Mouse (Mus musculus) MEL (cell line): ENCODE results near the gene Ube2f. TPM values are rescaled to one million over a fixed set of nuclear protein-coding genes. Genes with fewer than 3 reads are reported as not detected.

Experiments used
- DNase-seq: peaks from one replicate; pipeline ENCODE4 v3.0.0; 2011; ENCODE audit warnings: low read depth, low spot score
- H3K27ac ChIP-seq: 2 replicates; pipeline ENCODE4 v1.5.1; 2012; ENCODE audit warnings: low read depth, mild to moderate bottlenecking, control low read depth, low read length, moderate library complexity; ENCODE audit not compliant: control insufficient read depth
- H3K27me3 ChIP-seq, 2 experiments: fragments of 150-350 bp in 1 of 2; sonication (generic) in 1 of 2; 2 replicates each; pipeline ENCODE4 v1.6.1; 2012; ENCODE audit warnings: low read length in 2 of 2, mild to moderate bottlenecking in 2 of 2, improper control_type of control experiment in 1 of 2, moderate library complexity in 1 of 2; ENCODE audit not compliant: insufficient read depth in 2 of 2, control insufficient read depth in 1 of 2
- H3K36me3 ChIP-seq, 2 experiments: 2 replicates each; pipeline ENCODE4 v1.6.1; 2012 to 2014; ENCODE audit warnings: low read length in 2 of 2, improper control_type of control experiment in 1 of 2, inconsistent platforms in 1 of 2, mild to moderate bottlenecking in 1 of 2; ENCODE audit not compliant: insufficient read depth in 2 of 2, control insufficient read depth in 1 of 2
- H3K4me1 ChIP-seq, 2 experiments: fragments of 150-350 bp in 1 of 2; sonication (generic) in 1 of 2; 2 replicates each; pipeline ENCODE4 v1.6.1; 2012; ENCODE audit warnings: low read length in 2 of 2, improper control_type of control experiment in 1 of 2, mild to moderate bottlenecking in 1 of 2; ENCODE audit not compliant: insufficient read depth in 2 of 2, control insufficient read depth in 1 of 2
- H3K4me3 ChIP-seq, 2 experiments: fragments of 150-350 bp in 1 of 2; sonication (generic) in 1 of 2; 2 replicates each; pipeline ENCODE4 v1.5.1; 2012; ENCODE audit warnings: low read depth in 2 of 2, low read length in 2 of 2, mild to moderate bottlenecking in 2 of 2, moderate library complexity in 2 of 2, control low read depth in 1 of 2, improper control_type of control experiment in 1 of 2; ENCODE audit not compliant: control insufficient read depth in 1 of 2, insufficient read depth in 1 of 2
- H3K79me2 ChIP-seq: 2 replicates; pipeline ENCODE4 v1.6.1; 2012; ENCODE audit warnings: mild to moderate bottlenecking, low read length, moderate library complexity; ENCODE audit not compliant: control insufficient read depth, poor library complexity, insufficient read depth
- H3K9ac ChIP-seq: 2 replicates; pipeline ENCODE4 v1.6.1; 2012; ENCODE audit warnings: low read depth, mild to moderate bottlenecking, control low read depth, low read length, moderate library complexity; ENCODE audit not compliant: control insufficient read depth, poor library complexity, severe bottlenecking
- H3K9me3 ChIP-seq: fragments of 150-350 bp; sonication (generic); replicated peaks from 2 replicates; pipeline ENCODE4 v1.6.1; 2012; ENCODE audit warnings: mild to moderate bottlenecking, low read length, improper control_type of control experiment, moderate library complexity; ENCODE audit not compliant: insufficient read depth
- BHLHE40 ChIP-seq: IDR thresholded peaks from 2 replicates; pipeline ENCODE4 v1.6.1; 2012; ENCODE audit warnings: low read depth, mild to moderate bottlenecking, inconsistent platforms, low read length, improper control_type of control experiment, borderline replicate concordance
- CHD1 ChIP-seq: IDR thresholded peaks from 2 replicates; pipeline ENCODE4 v1.6.1; 2012; ENCODE audit warnings: low read depth, mild to moderate bottlenecking, inconsistent platforms, low read length, improper control_type of control experiment
- CHD2 ChIP-seq: IDR thresholded peaks from 2 replicates; pipeline ENCODE4 v1.6.1; 2011; ENCODE audit warnings: low read length, improper control_type of control experiment
- CTCF ChIP-seq, 3 experiments: IDR thresholded peaks in 2 of 3; conservative IDR thresholded peaks in 1 of 3; 2 replicates each; pipeline ENCODE4 v1.5.1; 2011 to 2012; ENCODE audit warnings: low read length in 3 of 3, low read depth in 2 of 3, mild to moderate bottlenecking in 2 of 3, improper control_type of control experiment in 1 of 3, inconsistent platforms in 1 of 3, mixed read lengths in 1 of 3, moderate library complexity in 1 of 3; ENCODE audit not compliant: control insufficient read depth in 1 of 3, insufficient read depth in 1 of 3, poor library complexity in 1 of 3, severe bottlenecking in 1 of 3
- E2F4 ChIP-seq: IDR thresholded peaks from 2 replicates; pipeline ENCODE4 v1.6.1; 2011; ENCODE audit warnings: low read depth, low read length, improper control_type of control experiment, borderline replicate concordance
- ELF1 ChIP-seq: IDR thresholded peaks from 2 replicates; pipeline ENCODE4 v1.6.1; 2014; ENCODE audit warnings: low read depth, mild to moderate bottlenecking, inconsistent platforms, low read length, improper control_type of control experiment, moderate library complexity
- EP300 ChIP-seq, 2 experiments: IDR thresholded peaks; 2 replicates each; pipeline ENCODE4 v1.6.1; 2011; ENCODE audit warnings: improper control_type of control experiment in 2 of 2, low read length in 2 of 2, low read depth in 1 of 2, mild to moderate bottlenecking in 1 of 2
- ETS1 ChIP-seq: IDR thresholded peaks from 2 replicates; pipeline ENCODE4 v1.6.1; 2012; ENCODE audit warnings: low read depth, mild to moderate bottlenecking, inconsistent platforms, low read length, improper control_type of control experiment, moderate library complexity
- GABPA ChIP-seq: IDR thresholded peaks from 2 replicates; pipeline ENCODE4 v1.6.1; 2012; ENCODE audit warnings: low read depth, mild to moderate bottlenecking, inconsistent platforms, low read length, improper control_type of control experiment, moderate library complexity
- GATA1 ChIP-seq: IDR thresholded peaks from 2 replicates; pipeline ENCODE4 v1.6.1; 2011; ENCODE audit warnings: low read depth, low read length, improper control_type of control experiment
- HCFC1 ChIP-seq: IDR thresholded peaks from 2 replicates; pipeline ENCODE4 v1.6.1; 2012; ENCODE audit warnings: low read depth, mild to moderate bottlenecking, inconsistent platforms, low read length, improper control_type of control experiment, moderate library complexity
- JUND ChIP-seq: IDR thresholded peaks from 2 replicates; pipeline ENCODE4 v1.6.1; 2011; ENCODE audit warnings: low read depth, mild to moderate bottlenecking, improper control_type of control experiment, low read length
- KAT2A ChIP-seq: conservative IDR thresholded peaks from 2 replicates; pipeline ENCODE4 v1.6.1; 2012; ENCODE audit warnings: low read depth, low read length, improper control_type of control experiment, inconsistent platforms
- MAFK ChIP-seq: IDR thresholded peaks from 2 replicates; pipeline ENCODE4 v1.6.1; 2011; ENCODE audit warnings: low read depth, mild to moderate bottlenecking, low read length, improper control_type of control experiment, borderline replicate concordance
- MAX ChIP-seq: IDR thresholded peaks from 2 replicates; pipeline ENCODE4 v1.6.1; 2011; ENCODE audit warnings: low read length, improper control_type of control experiment
- MAZ ChIP-seq: IDR thresholded peaks from 2 replicates; pipeline ENCODE4 v1.6.1; 2012; ENCODE audit warnings: low read depth, mild to moderate bottlenecking, inconsistent platforms, low read length, improper control_type of control experiment
- MEF2A ChIP-seq: IDR thresholded peaks from 2 replicates; pipeline ENCODE4 v1.6.1; 2014; ENCODE audit warnings: low read depth, mild to moderate bottlenecking, inconsistent platforms, low read length, improper control_type of control experiment; ENCODE audit not compliant: poor library complexity, insufficient replicate concordance, severe bottlenecking; ENCODE audit errors: extremely low read depth
- MXI1 ChIP-seq: IDR thresholded peaks from 2 replicates; pipeline ENCODE4 v1.6.1; 2011; ENCODE audit warnings: mild to moderate bottlenecking, low read depth, low read length, improper control_type of control experiment
- MYB ChIP-seq: IDR thresholded peaks from 2 replicates; pipeline ENCODE4 v1.6.1; 2011; ENCODE audit warnings: mild to moderate bottlenecking, low read depth, low read length, improper control_type of control experiment
- MYC ChIP-seq: IDR thresholded peaks from 2 replicates; pipeline ENCODE4 v1.6.1; 2011; ENCODE audit warnings: low read depth, mild to moderate bottlenecking, low read length, improper control_type of control experiment, moderate library complexity
- NELFE ChIP-seq: IDR thresholded peaks from 2 replicates; pipeline ENCODE4 v1.6.1; 2011; ENCODE audit warnings: low read depth, low read length, improper control_type of control experiment
- NRF1 ChIP-seq: IDR thresholded peaks from 2 replicates; pipeline ENCODE4 v1.6.1; 2014; ENCODE audit warnings: low read depth, mild to moderate bottlenecking, inconsistent platforms, low read length, improper control_type of control experiment, moderate library complexity; ENCODE audit not compliant: poor library complexity, insufficient read depth, severe bottlenecking
- POLR2A ChIP-seq, 2 experiments: IDR thresholded peaks; 2 replicates each; pipeline ENCODE4 v1.6.1; 2011 to 2012; ENCODE audit warnings: low read length in 2 of 2, mild to moderate bottlenecking in 2 of 2, control low read depth in 1 of 2, improper control_type of control experiment in 1 of 2, low read depth in 1 of 2, moderate library complexity in 1 of 2; ENCODE audit not compliant: control insufficient read depth in 1 of 2, insufficient read depth in 1 of 2, poor library complexity in 1 of 2
- POLR2AphosphoS2 ChIP-seq: IDR thresholded peaks from 2 replicates; pipeline ENCODE4 v1.6.1; 2011; ENCODE audit warnings: low read length, improper control_type of control experiment
- POLR2AphosphoS5 ChIP-seq: IDR thresholded peaks from 2 replicates; pipeline ENCODE4 v1.6.1; 2012; ENCODE audit warnings: low read depth, borderline replicate concordance, mild to moderate bottlenecking, inconsistent platforms, low read length, moderate library complexity, mixed read lengths
- RAD21 ChIP-seq: IDR thresholded peaks from 2 replicates; pipeline ENCODE4 v1.6.1; 2011; ENCODE audit warnings: mild to moderate bottlenecking, low read depth, low read length, improper control_type of control experiment
- RCOR1 ChIP-seq: IDR thresholded peaks from 2 replicates; pipeline ENCODE4 v1.6.1; 2012; ENCODE audit warnings: low read depth, mild to moderate bottlenecking, inconsistent platforms, low read length, improper control_type of control experiment
- SIN3A ChIP-seq: IDR thresholded peaks from 2 replicates; pipeline ENCODE4 v1.6.1; 2012; ENCODE audit warnings: low read length, improper control_type of control experiment, inconsistent platforms
- SMC3 ChIP-seq: IDR thresholded peaks from 2 replicates; pipeline ENCODE4 v1.6.1; 2011; ENCODE audit warnings: low read depth, low read length, improper control_type of control experiment
- TAL1 ChIP-seq: IDR thresholded peaks from 2 replicates; pipeline ENCODE4 v1.6.1; 2012; ENCODE audit warnings: mild to moderate bottlenecking, inconsistent platforms, low read length, moderate library complexity, mixed read lengths
- TBP ChIP-seq: IDR thresholded peaks from 2 replicates; pipeline ENCODE4 v1.8.0; 2011; ENCODE audit warnings: low read depth, low read length, improper control_type of control experiment
- TCF12 ChIP-seq: IDR thresholded peaks from 2 replicates; pipeline ENCODE4 v1.6.1; 2014; ENCODE audit warnings: low read depth, mild to moderate bottlenecking, inconsistent platforms, low read length, improper control_type of control experiment, moderate library complexity
- UBTF ChIP-seq: IDR thresholded peaks from 2 replicates; pipeline ENCODE4 v1.6.1; 2012; ENCODE audit warnings: low read depth, mild to moderate bottlenecking, inconsistent platforms, low read length, improper control_type of control experiment, moderate library complexity, borderline replicate concordance; ENCODE audit not compliant: insufficient read depth
- USF2 ChIP-seq, 2 experiments: IDR thresholded peaks; 2 replicates each; pipeline ENCODE4 v1.6.1; 2011 to 2012; ENCODE audit warnings: improper control_type of control experiment in 2 of 2, low read length in 2 of 2, borderline replicate concordance in 1 of 2, inconsistent platforms in 1 of 2, low read depth in 1 of 2, mild to moderate bottlenecking in 1 of 2; ENCODE audit not compliant: insufficient read depth in 1 of 2
- ZC3H11A ChIP-seq: IDR thresholded peaks from 2 replicates; pipeline ENCODE4 v1.6.1; 2012; ENCODE audit warnings: low read depth, mild to moderate bottlenecking, inconsistent platforms, low read length, improper control_type of control experiment
- ZKSCAN1 ChIP-seq: IDR thresholded peaks from 2 replicates; pipeline ENCODE4 v1.6.1; 2012; ENCODE audit warnings: low read depth, mild to moderate bottlenecking, inconsistent platforms, low read length, improper control_type of control experiment, moderate library complexity
- ZMIZ1 ChIP-seq: IDR thresholded peaks from 2 replicates; pipeline ENCODE4 v1.6.1; 2012; ENCODE audit warnings: low read depth, mild to moderate bottlenecking, inconsistent platforms, low read length, improper control_type of control experiment, moderate library complexity
- ZNF384 ChIP-seq: IDR thresholded peaks from 2 replicates; pipeline ENCODE4 v1.6.1; 2012; ENCODE audit warnings: low read depth, mild to moderate bottlenecking, inconsistent platforms, low read length, improper control_type of control experiment
- polyA plus RNA-seq, 2 experiments: library from polyadenylated mRNA; stranded (reverse) in 1 of 2; unstranded in 1 of 2; fragments of >175 nt in 1 of 2; fragments of >200 nt in 1 of 2; gene quantifications; 2 replicates each; pipeline versions ENCODE4 v1.2.1 to v1.2.4; 2012; ENCODE audit warnings: low replicate concordance in 2 of 2, low read depth in 1 of 2; ENCODE audit not compliant: insufficient read length in 2 of 2, insufficient read depth in 1 of 2, missing spikeins in 1 of 2
- total RNA-seq: library from RNA; depleted of rRNA; stranded (reverse); fragments of 300-350 nt; gene quantifications from 2 replicates; pipeline ENCODE4 v1.2.3, GENCODE M21; 2012

Ube2f gene
- total and polyA plus RNA-seq, 3 experiments = 57.4 to 71.3 TPM; not detected in 1

GRCm38 (mm10) chr1:91295544-91295943 is 45.4 kb downstream of the Ube2f start:
- peak; percentile 82 for DNase-seq
- TF ChIP-seq SIN3A (0 out of 2 replicates have a peak, but pooled peaks have one; percentile 44), POLR2AphosphoS5 (no peak), MYB (peak; percentile 78), MXI1 (no peak), MEF2A (no peak), ETS1 (peak; percentile 73; the same call in 1 of the 2 replicates), KAT2A (no peak), MAX (no peak), HCFC1 (no peak; the same call in 1 of the 2 replicates), USF2 (IDR thresholded peaks at IDR 0.05; ENCODE audit: borderline replicate concordance in 1 of 2, insufficient read depth in 1 of 2, low read depth in 1 of 2, low read length in 2 of 2) (no peak), ZMIZ1 (no peak), CHD2 (no peak), JUND (no peak), BHLHE40 (no peak), POLR2A (IDR thresholded peaks at IDR 0.05; ENCODE audit: control insufficient read depth in 1 of 2, insufficient read depth in 1 of 2, low read depth in 1 of 2, low read length in 2 of 2, poor library complexity in 1 of 2) (no peak), GABPA (no peak), TCF12 (peak; percentile 85), POLR2AphosphoS2 (no peak), UBTF (no peak), SMC3 (no peak), MAFK (peak; percentile 29; the same call in 1 of the 2 replicates), ELF1 (0 out of 2 replicates have a peak, but pooled peaks have one; percentile 10), MAZ (no peak), ZC3H11A (no peak), RCOR1 (peak; percentile 72), E2F4 (no peak), CHD1 (no peak), TBP (no peak), NRF1 (no peak), NELFE (no peak), EP300 (IDR thresholded peaks at IDR 0.05; ENCODE audit: low read depth in 1 of 2, low read length in 2 of 2) (peak; percentile 89 to 91), TAL1 (peak; percentile 82), CTCF (IDR thresholded peaks at IDR 0.05 in 2 of 3, conservative IDR thresholded peaks at IDR 0.05 in 1 of 3; ENCODE audit: control insufficient read depth in 1 of 3, insufficient read depth in 1 of 3, low read depth in 2 of 3, low read length in 3 of 3, poor library complexity in 1 of 3, severe bottlenecking in 1 of 3) (no peak), ZKSCAN1 (no peak), GATA1 (peak; percentile 88), ZNF384 (no peak), MYC (peak; percentile 56; the same call in 1 of the 2 replicates), RAD21 (no peak)

More at GRCm38 (mm10) chr1:91295544-91295943, 45.4 kb downstream of the Ube2f start:
- Histone ChIP-seq H3K79me2 (peaks cover 11% of the 10 kb centered on the region), H3K27ac (peak overlapping the region; percentile 64), H3K27me3 (no peaks in the 10 kb centered on the region), H3K4me3 (no peak overlapping the region), H3K9me3 (no peaks in the 10 kb centered on the region), H3K36me3 (peaks cover 0 to 26% of the 10 kb centered on the region in 2 experiments; a peak in 2 of 4 replicates), H3K4me1 (peaks cover 11 to 26% of the 10 kb centered on the region in 2 experiments), H3K9ac (no peak overlapping the region)
